Mouse (Mus musculus) forebrain, postnatal 0 days (tissue): Measurements from ENCODE around the gene Dpf1. TPM values are rescaled to one million over a fixed set of nuclear protein-coding genes. Genes with fewer than 3 reads are reported as not detected.
A peak's percentile ranks its signal among the peaks of the same experiment; 100 is the strongest.

Source experiments
- ATAC-seq: fragments of 200-750 bp; cut with Nextera tagmentation; 2 replicates; pipeline ENCODE4 v1.8.0; 2017; ENCODE audit warnings: mild to moderate bottlenecking, moderate library complexity
- DNase-seq: peaks from one replicate; pipeline ENCODE4 v3.0.0-alpha.2; 2015
- H3K27ac ChIP-seq: fragments of 300-500 bp; sonication (generic); 2 replicates; pipeline ENCODE4 v1.5.1; 2014; ENCODE audit warnings: low read depth, mild to moderate bottlenecking, antibody characterized with exemption, low read length, moderate library complexity, mixed read lengths
- H3K27me3 ChIP-seq: fragments of 300-500 bp; sonication (generic); 2 replicates; pipeline ENCODE4 v1.6.1; 2014; ENCODE audit warnings: mild to moderate bottlenecking, low read length, mixed read lengths; ENCODE audit not compliant: insufficient read depth
- H3K36me3 ChIP-seq: fragments of 300-500 bp; sonication (generic); 2 replicates; pipeline ENCODE4 v1.6.1; 2014; ENCODE audit warnings: mild to moderate bottlenecking, moderate library complexity; ENCODE audit not compliant: insufficient read depth
- H3K4me1 ChIP-seq: fragments of 300-500 bp; sonication (generic); 2 replicates; pipeline ENCODE4 v1.6.1; 2014; ENCODE audit warnings: antibody characterized with exemption; ENCODE audit not compliant: insufficient read depth
- H3K4me2 ChIP-seq: fragments of 300-500 bp; sonication (generic); 2 replicates; pipeline ENCODE4 v1.6.1; 2014; ENCODE audit warnings: low read depth, mild to moderate bottlenecking, moderate library complexity
- H3K4me3 ChIP-seq: fragments of 300-500 bp; sonication (generic); 2 replicates; pipeline ENCODE4 v1.5.1; 2014; ENCODE audit warnings: low read depth, low read length, mixed read lengths
- H3K9ac ChIP-seq: fragments of 300-500 bp; sonication (generic); 2 replicates; pipeline ENCODE4 v1.6.1; 2014; ENCODE audit warnings: mild to moderate bottlenecking
- H3K9me3 ChIP-seq: fragments of 300-500 bp; sonication (generic); 2 replicates; pipeline ENCODE4 v1.6.1; 2016; ENCODE audit warnings: low read length
- CTCF ChIP-seq: sonication (generic); IDR thresholded peaks from 2 replicates; pipeline ENCODE4 v1.5.1; 2016; ENCODE audit warnings: antibody characterized with exemption, control low read depth, low read depth
- WGBS: fragments of 180-500 bp; shearing (Covaris S2); extraction: QIAGEN DNeasy Blood & Tissue Kit; methylation state at CpG from one replicate; pipeline ENCODE4 v1.1.7; 2014; 5-methylcytosine and 5-hydroxymethylcytosine counted together
- polyA plus RNA-seq: library from polyadenylated mRNA; unstranded; fragments of >200 nt; fragmentation: Nextera tagmentation; extraction: Ambion mirVana; gene quantifications from 2 replicates; pipeline ENCODE4 v1.2.1, GENCODE M21; 2015
- total RNA-seq: library from RNA; depleted of rRNA; stranded (reverse); fragments of >200 nt; gene quantifications from 2 replicates; pipeline ENCODE4 v1.2.3, GENCODE M21; 2014

The Dpf1 gene
- total and polyA plus RNA-seq, 2 experiments from 2014 or later: 243 to 246 TPM

- Histone ChIP-seq H3K36me3 (peaks cover 42% of the 10 kb centered on the region), H3K27ac (no peak overlapping the region), H3K27me3 (no peaks in the 10 kb centered on the region), H3K4me3 (no peak overlapping the region), H3K4me1 (no peaks in the 10 kb centered on the region), H3K9ac (no peak overlapping the region), H3K9me3 (no peaks in the 10 kb centered on the region), H3K4me2 (no peak overlapping the region)
- DNase-seq (no peak), ATAC-seq (no peak)
- 86% methylated on average over 6 of the region's 6 CpGs for WGBS
- no peak for TF ChIP-seq CTCF
Observed at GRCm38 (mm10) chr7:29335841-29336671, 32.3 kb downstream of the Dpf1 start.

DNA sequence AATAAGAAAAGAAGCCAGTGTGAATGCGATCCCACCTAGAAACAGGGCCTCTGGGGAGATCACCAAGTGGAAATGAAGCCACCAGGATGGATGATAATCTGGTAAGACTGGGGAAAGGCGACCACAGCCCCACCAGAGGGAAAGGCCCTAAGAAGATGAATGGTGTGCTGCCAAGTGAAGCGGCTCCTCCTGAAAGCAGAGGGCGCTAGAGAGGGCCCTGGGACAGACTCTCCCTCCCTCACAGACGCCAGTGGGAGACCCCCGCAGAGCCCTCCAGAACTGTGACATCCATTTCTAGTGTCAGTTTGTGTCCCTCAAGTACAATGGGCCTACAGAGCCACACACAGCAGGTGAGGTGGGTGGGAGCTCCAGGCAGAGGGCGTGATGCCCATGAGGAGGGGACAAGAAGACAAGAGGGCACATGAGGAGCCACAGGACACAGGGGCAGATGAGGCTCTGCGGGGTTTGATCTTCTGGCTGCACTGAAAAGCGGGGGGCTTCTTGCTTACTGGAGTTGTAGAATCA, 33.1 kb downstream of the Dpf1 start:
- DNase-seq: no peak
- 71% methylated on average over 9 of the region's 9 CpGs for WGBS
- H3K27ac ChIP-seq: no peak overlapping the region

DNA sequence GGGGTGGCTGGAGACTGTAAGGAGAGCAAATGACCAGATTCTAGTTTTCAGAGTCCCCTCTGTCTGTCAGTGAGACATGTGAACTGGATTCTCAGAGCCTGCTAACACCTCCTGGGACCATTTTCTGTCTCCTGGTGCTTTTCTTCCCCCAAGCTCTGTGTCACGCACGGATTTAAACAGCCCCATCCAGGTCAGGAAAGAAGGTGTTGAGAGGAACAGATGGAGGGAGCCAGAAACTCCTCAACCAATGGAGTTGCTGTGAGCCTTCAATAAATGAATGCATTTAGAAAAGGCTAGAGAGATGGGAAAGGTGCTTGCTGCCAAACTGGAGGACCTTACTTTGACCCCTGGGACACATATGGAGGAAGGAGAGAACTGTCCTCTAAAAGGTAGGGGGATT, 34.0 kb downstream of the Dpf1 start:
- Histone ChIP-seq H3K4me2 (no peak overlapping the region), H3K4me3 (no peak overlapping the region), H3K9ac (no peak overlapping the region), H3K36me3 (peaks cover 30% of the 10 kb centered on the region), H3K4me1 (no peaks in the 10 kb centered on the region; the same call in none of the 2 replicates), H3K27ac (no peak overlapping the region), H3K9me3 (no peaks in the 10 kb centered on the region), H3K27me3 (no peaks in the 10 kb centered on the region)
- ATAC-seq (no peak), DNase-seq (no peak)
- TF ChIP-seq CTCF: no peak
- WGBS: 64% methylated on average over 2 of the region's 2 CpGs

More for the DNA sequence above, 33.1 kb downstream of the Dpf1 start:
- no peak for ATAC-seq
- no peak overlapping the region for H3K4me3 ChIP-seq
- H3K9ac ChIP-seq: no peak overlapping the region
- TF ChIP-seq CTCF: peak; percentile 42; the same call in 1 of the 2 replicates
- H3K4me2 ChIP-seq: no peak overlapping the region
- H3K4me1 ChIP-seq: no peaks in the 10 kb centered on the region; the same call in 1 of the 2 replicates
- H3K27me3 ChIP-seq: no peaks in the 10 kb centered on the region
- no peaks in the 10 kb centered on the region for H3K9me3 ChIP-seq
- peaks cover 35% of the 10 kb centered on the region for H3K36me3 ChIP-seq

DNA sequence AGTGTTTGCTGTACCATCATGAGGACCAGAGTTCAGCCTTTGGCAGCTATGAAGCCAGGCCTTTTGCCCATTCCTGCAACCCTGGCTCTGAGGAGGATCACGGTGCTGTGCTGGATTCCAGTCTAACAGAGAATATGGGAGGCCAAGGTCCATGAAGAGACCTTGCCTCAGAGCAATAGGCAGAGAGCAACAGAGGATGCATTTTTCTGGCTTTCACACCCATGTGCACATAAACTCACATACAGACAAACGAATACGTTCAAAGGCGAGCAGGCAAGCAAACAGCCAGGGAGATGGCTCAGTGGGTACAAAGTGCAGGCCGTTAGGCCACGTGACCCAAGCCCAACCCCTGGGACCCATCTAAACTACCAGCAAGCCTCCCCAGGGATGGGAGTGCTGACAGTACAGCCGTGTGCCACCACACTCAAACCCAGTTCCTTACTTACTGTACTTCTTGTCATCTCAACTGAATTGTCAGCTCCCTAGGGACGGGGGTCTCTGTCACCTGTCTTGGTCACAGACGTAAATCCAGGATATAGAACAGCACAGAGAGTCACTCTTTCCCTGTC, 34.7 kb downstream of the Dpf1 start:
- Histone ChIP-seq H3K4me1 (no peaks in the 10 kb centered on the region; the same call in none of the 2 replicates), H3K9me3 (no peaks in the 10 kb centered on the region), H3K27ac (no peak overlapping the region), H3K4me2 (no peak overlapping the region), H3K27me3 (no peaks in the 10 kb centered on the region), H3K36me3 (peaks cover 27% of the 10 kb centered on the region), H3K4me3 (no peak overlapping the region), H3K9ac (no peak overlapping the region)
- 83% methylated on average over 9 of the region's 9 CpGs for WGBS
- no peak for TF ChIP-seq CTCF
- no peak for ATAC-seq
- no peak for DNase-seq

DNA sequence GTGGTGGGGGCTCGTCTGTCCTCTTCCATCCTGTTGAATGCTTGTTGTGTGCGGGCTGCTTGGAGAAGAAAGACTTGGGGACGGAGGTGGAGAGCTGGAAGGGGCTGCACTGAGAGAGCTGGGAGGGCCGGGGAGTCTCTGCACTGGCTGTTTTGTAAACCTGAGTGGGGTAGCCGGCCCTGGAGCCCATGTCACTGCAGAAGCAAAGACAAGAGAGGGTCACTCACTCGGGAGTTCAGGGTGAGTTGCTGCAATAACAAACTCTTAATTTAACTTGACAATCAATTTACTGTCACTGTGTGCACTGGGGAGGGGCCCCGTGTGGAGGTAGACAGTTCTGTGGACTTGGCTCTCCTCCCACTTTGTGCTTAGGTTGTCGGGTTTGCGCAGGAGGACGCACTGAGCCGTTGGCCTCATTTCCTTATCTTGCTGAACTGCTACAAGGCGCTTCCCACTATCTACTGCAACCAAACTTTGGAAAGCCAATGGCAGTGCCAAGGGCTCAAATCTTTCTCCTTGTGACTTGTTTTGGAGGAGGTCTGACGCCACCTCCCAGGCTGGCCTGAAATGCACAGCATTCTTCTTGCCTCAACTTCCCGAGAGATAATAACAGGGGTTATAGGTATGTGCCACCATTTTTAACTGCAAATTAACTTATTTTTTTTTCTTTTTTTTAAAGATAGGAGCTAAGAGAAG, 35.4 kb downstream of the Dpf1 start:
- 69% methylated on average over 14 of the region's 14 CpGs for WGBS
- no peak for ATAC-seq

GRCm38 (mm10) chr7:29340247-29340646, 36.5 kb downstream of the Dpf1 start:
- no peak overlapping the region for H3K4me3 ChIP-seq
- no peak overlapping the region for H3K9ac ChIP-seq
- no peaks in the 10 kb centered on the region; the same call in none of the 2 replicates for H3K4me1 ChIP-seq
- TF ChIP-seq CTCF: no peak
- 93% methylated on average over 9 of the region's 9 CpGs for WGBS
- DNase-seq (no peak), ATAC-seq (no peak)
- H3K4me2 ChIP-seq: no peak overlapping the region
- H3K27ac ChIP-seq: no peak overlapping the region
- H3K27me3 ChIP-seq: no peaks in the 10 kb centered on the region
- H3K36me3 ChIP-seq: peaks cover 24% of the 10 kb centered on the region
- H3K9me3 ChIP-seq: no peaks in the 10 kb centered on the region

More for the DNA sequence above, 35.4 kb downstream of the Dpf1 start:
- Histone ChIP-seq H3K4me2 (no peak overlapping the region), H3K27me3 (no peaks in the 10 kb centered on the region), H3K9ac (no peak overlapping the region), H3K36me3 (peaks cover 27% of the 10 kb centered on the region), H3K27ac (no peak overlapping the region), H3K9me3 (no peaks in the 10 kb centered on the region), H3K4me3 (no peak overlapping the region), H3K4me1 (no peaks in the 10 kb centered on the region; the same call in none of the 2 replicates)
- DNase-seq: no peak
- TF ChIP-seq CTCF: no peak

- DNase-seq (no peak), ATAC-seq (no peak)
- H3K27ac ChIP-seq: no peak overlapping the region
- H3K9me3 ChIP-seq: no peaks in the 10 kb centered on the region
- H3K4me3 ChIP-seq: no peak overlapping the region
- 90% methylated on average over 8 of the region's 8 CpGs for WGBS
- H3K9ac ChIP-seq: no peak overlapping the region
- H3K4me2 ChIP-seq: no peak overlapping the region
- peaks cover 24% of the 10 kb centered on the region for H3K36me3 ChIP-seq
- no peak for TF ChIP-seq CTCF
- H3K27me3 ChIP-seq: no peaks in the 10 kb centered on the region
- peaks cover 1% of the 10 kb centered on the region for H3K4me1 ChIP-seq
Observed at GRCm38 (mm10) chr7:29340838-29341237, 37.1 kb downstream of the Dpf1 start.
